Mouse (Mus musculus): ENCODE data around the gene Nectin2.

DNA sequence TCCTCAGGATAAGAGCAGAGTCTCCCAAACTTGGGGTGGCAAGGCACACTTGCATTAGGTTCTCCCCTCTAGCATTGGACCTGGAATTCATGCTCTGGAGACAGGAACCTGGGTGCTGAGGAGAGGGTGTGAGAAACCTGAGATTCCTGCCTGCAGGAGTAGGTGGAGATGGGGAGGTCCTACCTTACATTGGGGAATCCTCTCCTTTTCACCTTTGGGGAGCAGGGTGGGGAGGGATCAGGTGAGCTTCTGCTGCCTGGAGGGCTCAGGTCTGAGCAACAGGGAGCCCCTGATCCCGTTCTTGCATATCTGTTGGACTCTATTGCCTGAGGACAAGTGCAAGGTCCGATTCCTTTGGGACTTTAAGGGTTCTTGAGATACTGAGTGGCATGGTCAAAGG lies 33.5 kb downstream of the Nectin2 start:
- TF ChIP-seq GATA1 (IDR thresholded peaks at IDR 0.05; ENCODE audit: borderline replicate concordance, low read length) (no peak), FLI1 (IDR thresholded peaks at IDR 0.05; ENCODE audit: low read length) (no peak)
